In genomic region chr15:95714408-95714807, GRCm38 (mm10) we compare ENCODE assay signal across 25 mouse cellular contexts. TPM values are rescaled to one million over a fixed set of nuclear protein-coding genes. Genes with fewer than 3 reads are reported as not detected.
DNase-seq lines count a peak whose midpoint lies in the region; ATAC-seq lines count a peak whose summit lies in the region.
"Had no signal": no experiment of that assay in that cellular context is flagged by ENCODE, and none has a peak within 500 bp of the region (broad histone marks: within the 10 kb centered on the region; RNA-seq: fewer than 3 reads in every experiment).

No protein-coding gene starts in this region.

- WGBS in intestine, embryonic 15.5 days, result 83% methylated on average over 3 of the region's 3 CpGs

- H3K4me3 ChIP-seq in intestine, embryonic 15.5 days (replicated peaks), result no peak overlapping the region
- H3K4me3 ChIP-seq: embryonic facial prominence, embryonic 13.5 days; forebrain, embryonic 12.5 days; heart, adult 2 months; heart, embryonic 15.5 days; hindbrain, embryonic 10.5 days had no signal

- no peak overlapping the region for H3K9ac ChIP-seq in intestine, embryonic 15.5 days
- H3K9ac ChIP-seq: embryonic facial prominence, embryonic 13.5 days; forebrain, embryonic 12.5 days; heart, embryonic 15.5 days; hindbrain, embryonic 14.5 days had no signal

- H3K4me1 ChIP-seq in intestine, embryonic 15.5 days (replicated peaks), result no peaks in the 10 kb centered on the region
- H3K4me1 ChIP-seq: embryonic facial prominence, embryonic 13.5 days; forebrain, embryonic 12.5 days; heart, embryonic 15.5 days; hindbrain, embryonic 10.5 days had no signal

- no peaks in the 10 kb centered on the region for H3K9me3 ChIP-seq in intestine, embryonic 15.5 days

- no peak overlapping the region for H3K27ac ChIP-seq in intestine, embryonic 15.5 days
- H3K27ac ChIP-seq: embryonic facial prominence, embryonic 13.5 days; forebrain, embryonic 12.5 days; heart, adult 2 months; heart, embryonic 15.5 days; hindbrain, embryonic 10.5 days; hindbrain, embryonic 14.5 days had no signal

- ATAC-seq in intestine, embryonic 15.5 days, result no peak
- ATAC-seq: activated CD4-positive, CD25-positive, alpha-beta regulatory T cell, adult 4 months; forebrain, embryonic 16.5 days; intestine, postnatal 0 days; Patski had no signal

- no peak overlapping the region for H3K4me2 ChIP-seq in intestine, embryonic 15.5 days (replicated peaks)
- H3K4me2 ChIP-seq: embryonic facial prominence, embryonic 13.5 days; forebrain, embryonic 12.5 days; heart, embryonic 11.5 days; heart, embryonic 15.5 days; hindbrain, embryonic 14.5 days had no signal

- no peaks in the 10 kb centered on the region for H3K27me3 ChIP-seq in intestine, embryonic 15.5 days (replicated peaks)
- H3K27me3 ChIP-seq: embryonic facial prominence, embryonic 13.5 days; heart, embryonic 15.5 days; Patski had no signal

- H3K36me3 ChIP-seq in intestine, embryonic 15.5 days, result no peaks in the 10 kb centered on the region
- H3K36me3 ChIP-seq: embryonic facial prominence, embryonic 13.5 days; forebrain, embryonic 12.5 days; heart, embryonic 15.5 days; hindbrain, embryonic 10.5 days had no signal

- intact Hi-C loops in heart, postnatal 25 days (cut with DNase I), result no loop called here

- DNase-seq in heart, adult 11 months, result peak; percentile 77
- no peak for DNase-seq in heart, postnatal 25 days (ENCODE audit: low spot score)
- DNase-seq in A20 (ENCODE audit: low read depth, low spot score) (peak; percentile 74), MEL-GATA-1-ER (ENCODE audit: extremely low read depth, low read depth) (peak; percentile 27)
- peak; percentile 18 for DNase-seq in naive thymus-derived CD4-positive, alpha-beta T cell, adult 2 months (ENCODE audit: low read depth)
- no peak for DNase-seq in cerebellum, postnatal 10 days
- no peak for DNase-seq in adrenal gland, postnatal 4 days (ENCODE audit: low spot score in 2 of 2)
- DNase-seq: adrenal gland, postnatal 14 days; cerebellum, adult 18-20 months; cerebellum, adult 9-11 months; gastrocnemius, postnatal 10 days; heart, adult 2 months; heart, postnatal 14 days had no signal

RNA-seq across cellular contexts. Expression of gene Dbx2, which starts 58.6 kb away (rescaled TPM):
- not detected for total RNA-seq in heart, postnatal 25 days (2021)
- polyA plus RNA-seq in intestine, embryonic 15.5 days (2015; fragmentation: Nextera tagmentation; extraction: Ambion mirVana), result 0.34 TPM in 1 of 2 replicates, not detected in the other
- under 1 TPM in 1 of 2 experiments, not detected in 1; 0.25 TPM for total RNA-seq in adrenal gland, postnatal 4 days (2021)
- total RNA-seq: adrenal gland, adult 18-20 months; heart, adult 2 months; heart, postnatal 14 days had no signal
- polyA plus RNA-seq: activated CD4-positive, CD25-positive, alpha-beta regulatory T cell, adult 4 months; heart, adult 2 months; heart, embryonic 15.5 days; intestine, postnatal 0 days; Patski had no signal

Comparison
In these comparisons a context has a peak if more than half of its experiments do, and no peak if none do; other contexts are left out.
1. DNase-seq: peak in heart, adult 11 months (single experiment), A20 (single experiment), MEL-GATA-1-ER (single experiment) and naive thymus-derived CD4-positive, alpha-beta T cell, adult 2 months (single experiment); none in heart, postnatal 25 days (single experiment), cerebellum, postnatal 10 days (0 of 2) and adrenal gland, postnatal 4 days (0 of 2).